Comparison of ENCODE assay signal across 16 mouse cellular contexts in genomic region chr1:177608551-177609020, GRCm38 (mm10).
A peak's percentile ranks its signal among the peaks of the same experiment; 100 is the strongest.
DNase-seq lines count a peak whose midpoint lies in the region; ATAC-seq and TF ChIP-seq lines count a peak whose summit lies in the region.
"Had no signal": no experiment of that assay in that cellular context is flagged by ENCODE, and none has a peak within 500 bp of the region (broad histone marks: within the 10 kb centered on the region; RNA-seq: fewer than 3 reads in every experiment).

No protein-coding gene starts in this region.

- peaks cover 2% of the 10 kb centered on the region; the same call in 1 of the 2 replicates for H3K4me1 ChIP-seq in hindbrain, postnatal 0 days (ENCODE audit: insufficient read depth, low read length)
- H3K4me1 ChIP-seq in hindbrain, embryonic 14.5 days (replicated peaks; ENCODE audit: control insufficient read depth, insufficient read depth, low read length), result 0 out of 2 replicates have a peak, but pooled peaks cover 5% of the 10 kb centered on the region
- peaks cover 28% of the 10 kb centered on the region for H3K4me1 ChIP-seq in E14TG2a.4 (replicated peaks; ENCODE audit: low read depth, low read length)
- H3K4me1 ChIP-seq in brown adipose tissue, adult 24 weeks (ENCODE audit: control insufficient read depth, insufficient read depth, insufficient read length, low read length), result peaks cover 20% of the 10 kb centered on the region
- H3K4me1 ChIP-seq in neural tube, embryonic 15.5 days, result peaks cover 4% of the 10 kb centered on the region; the same call in 1 of the 2 replicates
- H3K4me1 ChIP-seq: embryonic facial prominence, embryonic 15.5 days had no signal

- H3K4me3 ChIP-seq in hindbrain, postnatal 0 days (ENCODE audit: low read length), result no peak overlapping the region
- H3K4me3 ChIP-seq in hindbrain, embryonic 14.5 days (replicated peaks; ENCODE audit: low read length), result no peak overlapping the region
- H3K4me3 ChIP-seq in E14TG2a.4 (replicated peaks; ENCODE audit: low read length), result 0 out of 2 replicates have a peak overlapping the region, but pooled peaks have one; percentile 10
- H3K4me3 ChIP-seq in brown adipose tissue, adult 24 weeks (ENCODE audit: insufficient read depth, low read depth, low read length), result no peak overlapping the region
- H3K4me3 ChIP-seq in neural tube, embryonic 15.5 days (replicated peaks), result no peak overlapping the region
- H3K4me3 ChIP-seq: embryonic facial prominence, embryonic 15.5 days; forebrain, embryonic 12.5 days; intestine, embryonic 15.5 days; limb, embryonic 10.5 days had no signal

- no peaks in the 10 kb centered on the region for H3K36me3 ChIP-seq in hindbrain, postnatal 0 days (ENCODE audit: insufficient read depth, low read length)
- H3K36me3 ChIP-seq in hindbrain, embryonic 14.5 days (replicated peaks; ENCODE audit: control insufficient read depth, insufficient read depth), result no peaks in the 10 kb centered on the region
- H3K36me3 ChIP-seq in E14TG2a.4 (ENCODE audit: insufficient read depth, low read length), result no peaks in the 10 kb centered on the region
- no peaks in the 10 kb centered on the region for H3K36me3 ChIP-seq in neural tube, embryonic 15.5 days
- H3K36me3 ChIP-seq: embryonic facial prominence, embryonic 15.5 days; forebrain, embryonic 12.5 days; intestine, embryonic 15.5 days; limb, embryonic 10.5 days had no signal

- H3K27me3 ChIP-seq in hindbrain, postnatal 0 days (ENCODE audit: insufficient read depth, low read length), result no peaks in the 10 kb centered on the region
- H3K27me3 ChIP-seq in hindbrain, embryonic 14.5 days (ENCODE audit: control insufficient read depth, insufficient read depth, low read length), result no peaks in the 10 kb centered on the region
- H3K27me3 ChIP-seq in E14TG2a.4 (ENCODE audit: insufficient read depth, low read length), result peaks cover 19% of the 10 kb centered on the region
- H3K27me3 ChIP-seq in neural tube, embryonic 15.5 days (replicated peaks), result no peaks in the 10 kb centered on the region
- H3K27me3 ChIP-seq: embryonic facial prominence, embryonic 15.5 days; forebrain, embryonic 12.5 days; intestine, embryonic 15.5 days had no signal

- no peaks in the 10 kb centered on the region for H3K9me3 ChIP-seq in hindbrain, postnatal 0 days (ENCODE audit: low read length)
- H3K9me3 ChIP-seq in hindbrain, embryonic 14.5 days (ENCODE audit: control insufficient read depth, low read length), result no peaks in the 10 kb centered on the region
- no peaks in the 10 kb centered on the region for H3K9me3 ChIP-seq in E14TG2a.4 (ENCODE audit: low read length)
- no peaks in the 10 kb centered on the region for H3K9me3 ChIP-seq in neural tube, embryonic 15.5 days (replicated peaks)
- H3K9me3 ChIP-seq: embryonic facial prominence, embryonic 15.5 days; forebrain, embryonic 12.5 days; intestine, embryonic 15.5 days; limb, embryonic 10.5 days had no signal

- DNase-seq in hindbrain, postnatal 0 days (ENCODE audit: low spot score), result peak; percentile 50
- no peak for DNase-seq in hindbrain, embryonic 14.5 days (ENCODE audit: low spot score)
- peak; percentile 91 to 94 for DNase-seq in cerebellum, postnatal 14 days
- no peak for DNase-seq in lung, postnatal 14 days
- DNase-seq: lung, postnatal 10 days; midbrain, embryonic 14.5 days; thymus, postnatal 36 days had no signal

- WGBS in hindbrain, postnatal 0 days, result 76% methylated on average over 18 of the region's 18 CpGs
- 80% methylated on average over 18 of the region's 18 CpGs for WGBS in hindbrain, embryonic 14.5 days
- 86% methylated on average over 18 of the region's 18 CpGs for WGBS in neural tube, embryonic 15.5 days

- peak; percentile 68 for ATAC-seq in hindbrain, postnatal 0 days
- ATAC-seq in hindbrain, embryonic 14.5 days (ENCODE audit: low FRiP score), result no peak
- no peak for ATAC-seq in neural tube, embryonic 15.5 days (ENCODE audit: low FRiP score)
- ATAC-seq: CD4-positive, CD25-positive, alpha-beta regulatory T cell, adult 4 months; intestine, embryonic 15.5 days had no signal

- H3K9ac ChIP-seq in hindbrain, postnatal 0 days (replicated peaks; ENCODE audit: low read length), result no peak overlapping the region
- no peak overlapping the region for H3K9ac ChIP-seq in hindbrain, embryonic 14.5 days
- no peak overlapping the region for H3K9ac ChIP-seq in neural tube, embryonic 15.5 days (replicated peaks)
- H3K9ac ChIP-seq: embryonic facial prominence, embryonic 15.5 days; forebrain, embryonic 12.5 days; intestine, embryonic 15.5 days; liver, embryonic 14.5 days had no signal

- H3K27ac ChIP-seq in hindbrain, postnatal 0 days, result peak overlapping the region; percentile 64; the same call in 1 of the 2 replicates
- no peak overlapping the region for H3K27ac ChIP-seq in hindbrain, embryonic 14.5 days
- H3K27ac ChIP-seq in brown adipose tissue, adult 24 weeks (replicated peaks; ENCODE audit: low read depth, low read length), result 0 out of 2 replicates have a peak overlapping the region, but pooled peaks have one; percentile 6
- H3K27ac ChIP-seq in neural tube, embryonic 15.5 days (replicated peaks), result no peak overlapping the region
- H3K27ac ChIP-seq: embryonic facial prominence, embryonic 15.5 days; forebrain, embryonic 12.5 days; intestine, embryonic 15.5 days; limb, embryonic 10.5 days; liver, embryonic 14.5 days had no signal

- TF ChIP-seq CTCF in hindbrain, postnatal 0 days (IDR thresholded peaks at IDR 0.05; ENCODE audit: low read depth), result no peak
- no peak for TF ChIP-seq CTCF in E14TG2a.4 (conservative IDR thresholded peaks at IDR 0.05; ENCODE audit: low read length)

- no peak overlapping the region for H3K4me2 ChIP-seq in hindbrain, postnatal 0 days (ENCODE audit: low read depth, low read length)
- no peak overlapping the region for H3K4me2 ChIP-seq in hindbrain, embryonic 14.5 days (replicated peaks)
- no peak overlapping the region for H3K4me2 ChIP-seq in neural tube, embryonic 15.5 days
- H3K4me2 ChIP-seq: embryonic facial prominence, embryonic 15.5 days; forebrain, embryonic 12.5 days; intestine, embryonic 15.5 days had no signal

Comparison
In these comparisons a context has a peak if more than half of its experiments do, and no peak if none do; other contexts are left out.
1. DNase-seq: peak in hindbrain, postnatal 0 days (single experiment) and cerebellum, postnatal 14 days (2 of 2); none in hindbrain, embryonic 14.5 days (single experiment) and lung, postnatal 14 days (single experiment).
2. H3K27ac ChIP-seq: peak in hindbrain, postnatal 0 days (single experiment) and brown adipose tissue, adult 24 weeks (single experiment); none in hindbrain, embryonic 14.5 days (single experiment) and neural tube, embryonic 15.5 days (single experiment).